Mouse (Mus musculus): ENCODE results near the gene Mipep. TPM values are rescaled to one million over a fixed set of nuclear protein-coding genes. Genes with fewer than 3 reads are reported as not detected.
A peak's percentile ranks its signal among the peaks of the same experiment; 100 is the strongest.

Gene Mipep
- 2.9 and 5.4 TPM in 2 replicates for total RNA-seq (2015; ENCODE audit: low replicate concordance)
- total RNA-seq (2017; ENCODE audit: low replicate concordance): 1.9 and 4.2 TPM in 2 replicates

GRCm38 (mm10) chr14:60784427-60785315, at the start of gene Mipep:
Gene Mipep, plus strand, starts transcription at chr14:60784573.
- ATAC-seq (replicated peaks; ENCODE audit: low FRiP score, poor library complexity, severe bottlenecking): peak; percentile 90

GRCm38 (mm10) chr14:60735206-60735605, 49.2 kb upstream of the Mipep start:
- no peak for ATAC-seq (replicated peaks; ENCODE audit: low FRiP score, poor library complexity, severe bottlenecking)

DNA sequence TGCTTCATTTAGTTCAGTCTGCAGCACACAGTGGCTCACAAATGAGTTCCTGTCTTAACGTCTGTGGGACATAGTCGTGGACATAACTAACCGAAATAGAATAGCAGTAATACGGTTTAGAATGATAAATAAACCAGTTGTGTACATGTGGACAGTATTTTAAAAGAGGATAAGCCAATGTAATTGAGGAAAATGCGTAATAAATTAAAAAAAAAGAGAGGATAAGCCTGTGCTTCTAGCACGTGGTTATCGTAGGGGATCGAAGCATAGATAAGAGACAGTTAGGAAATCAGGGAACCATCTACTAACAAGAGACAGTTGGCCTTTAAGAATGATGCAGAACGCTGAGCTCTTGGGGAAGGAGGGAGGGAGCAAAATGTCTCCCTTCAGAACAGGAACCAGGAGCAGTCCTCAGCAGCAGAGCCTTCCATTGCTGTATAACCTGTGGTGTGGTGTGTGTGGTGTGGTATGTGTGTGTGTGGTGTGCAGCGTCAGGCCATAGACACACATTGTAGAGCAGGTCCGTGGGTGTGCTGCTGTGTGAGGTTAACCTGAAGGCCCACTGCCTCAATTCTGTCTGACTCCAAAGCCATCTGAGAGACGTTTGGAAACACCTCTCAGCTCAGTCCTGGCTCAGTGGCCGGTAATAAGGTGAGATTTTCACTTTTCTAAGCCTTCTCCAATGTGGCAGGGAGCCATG, 48.4 kb upstream of the Mipep start:
- ATAC-seq (replicated peaks; ENCODE audit: low FRiP score, poor library complexity, severe bottlenecking): no peak

DNA sequence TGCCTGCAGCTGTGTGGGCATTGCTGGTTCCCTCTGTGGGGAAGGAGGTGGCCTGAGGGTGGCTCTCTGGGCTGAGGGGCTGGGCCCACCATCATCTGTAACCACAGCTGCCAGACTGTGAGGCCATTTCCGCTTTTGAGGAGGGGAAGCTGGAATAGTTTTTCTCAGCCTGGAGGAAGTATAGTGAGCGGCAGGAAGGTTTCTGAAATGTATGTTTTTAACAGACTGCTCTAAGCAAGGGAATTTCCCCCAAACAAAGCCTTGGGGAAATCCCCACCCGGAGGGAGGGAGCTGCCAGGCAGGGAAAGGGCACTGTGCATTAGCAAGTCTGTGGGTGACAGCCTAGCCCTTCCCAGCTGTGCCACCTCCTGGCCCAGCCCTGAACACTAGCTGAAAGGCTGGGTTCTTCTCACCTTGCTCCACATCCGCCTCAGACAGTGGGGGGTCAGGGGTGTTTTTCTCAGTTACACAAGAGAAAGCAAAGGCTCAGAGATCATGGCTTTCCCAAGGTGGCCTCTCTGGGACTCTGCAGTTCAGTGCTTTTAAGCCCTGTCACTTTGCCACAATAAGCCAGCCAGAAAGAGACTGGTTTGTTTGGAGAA, 47.7 kb upstream of the Mipep start:
- ATAC-seq (replicated peaks; ENCODE audit: low FRiP score, poor library complexity, severe bottlenecking): no peak

DNA sequence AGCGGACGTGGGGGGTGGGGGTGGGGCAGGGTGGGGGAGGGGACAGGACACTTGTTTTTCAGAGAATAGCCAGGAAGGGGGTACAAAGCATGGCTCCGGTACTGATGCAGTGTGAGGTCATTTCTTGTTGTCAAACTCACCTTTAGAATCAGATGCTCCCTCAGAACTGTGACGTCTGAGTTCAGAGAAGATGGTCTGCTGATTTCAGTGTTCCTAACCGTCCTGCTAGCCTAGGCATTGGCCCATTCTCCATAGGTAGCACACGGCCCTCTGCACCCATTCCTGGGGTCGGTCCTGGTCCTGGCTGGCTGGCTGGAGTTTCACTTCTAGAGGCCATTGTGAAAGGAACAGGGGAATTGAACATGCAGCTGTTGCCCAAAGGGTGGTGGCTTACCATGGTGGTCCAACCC, 47.2 kb upstream of the Mipep start:
- no peak for ATAC-seq (replicated peaks; ENCODE audit: low FRiP score, poor library complexity, severe bottlenecking)

DNA sequence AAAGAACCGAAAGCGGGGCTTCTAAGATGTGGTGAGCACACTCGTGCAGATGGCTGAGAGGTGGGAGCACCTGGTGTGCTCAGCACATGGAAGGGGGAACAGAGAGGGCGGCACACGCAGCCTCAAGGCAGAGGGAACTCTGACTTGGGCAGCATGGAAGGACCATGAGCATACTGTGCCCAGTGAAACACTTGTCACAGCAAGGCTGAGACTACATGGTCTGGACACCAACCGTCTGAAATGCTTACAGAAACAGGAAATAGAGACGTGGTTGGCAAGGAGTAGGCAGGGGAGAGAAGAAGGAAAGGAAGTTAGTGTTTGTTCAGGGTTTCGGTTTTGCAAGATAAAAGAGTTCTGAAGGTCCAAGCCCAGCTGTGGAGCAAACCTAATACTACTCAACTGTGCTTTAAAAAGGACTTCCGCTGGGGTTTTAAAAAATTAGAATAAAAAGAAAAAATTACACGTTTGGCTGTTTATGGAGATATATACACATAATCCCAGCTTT, 45.9 kb upstream of the Mipep start:
- ATAC-seq (replicated peaks; ENCODE audit: low FRiP score, poor library complexity, severe bottlenecking): no peak

DNA sequence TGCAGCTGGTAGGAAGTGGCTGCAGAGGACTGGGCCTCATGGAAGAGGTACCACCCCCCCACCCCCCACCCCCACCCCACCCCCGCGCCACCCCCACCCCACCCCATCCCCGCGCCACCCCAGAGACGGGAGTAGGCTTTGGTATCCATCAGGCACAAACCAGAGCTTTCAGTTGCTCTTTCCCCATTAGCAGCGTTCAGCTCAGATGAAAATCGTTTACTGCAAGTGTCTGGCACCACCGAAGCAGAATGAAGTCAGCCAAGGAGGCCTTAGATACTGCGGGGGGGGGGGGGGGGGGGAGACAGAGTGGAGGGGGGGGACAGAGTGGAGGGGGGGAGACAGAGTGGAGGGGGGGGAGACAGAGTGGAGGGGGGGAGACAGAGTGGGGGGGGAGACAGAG, 45.2 kb upstream of the Mipep start:
- ATAC-seq (replicated peaks; ENCODE audit: low FRiP score, poor library complexity, severe bottlenecking): no peak

- ATAC-seq (replicated peaks; ENCODE audit: low FRiP score, poor library complexity, severe bottlenecking): no peak
Measured at GRCm38 (mm10) chr14:60739616-60740015, 44.8 kb upstream of the Mipep start.

DNA sequence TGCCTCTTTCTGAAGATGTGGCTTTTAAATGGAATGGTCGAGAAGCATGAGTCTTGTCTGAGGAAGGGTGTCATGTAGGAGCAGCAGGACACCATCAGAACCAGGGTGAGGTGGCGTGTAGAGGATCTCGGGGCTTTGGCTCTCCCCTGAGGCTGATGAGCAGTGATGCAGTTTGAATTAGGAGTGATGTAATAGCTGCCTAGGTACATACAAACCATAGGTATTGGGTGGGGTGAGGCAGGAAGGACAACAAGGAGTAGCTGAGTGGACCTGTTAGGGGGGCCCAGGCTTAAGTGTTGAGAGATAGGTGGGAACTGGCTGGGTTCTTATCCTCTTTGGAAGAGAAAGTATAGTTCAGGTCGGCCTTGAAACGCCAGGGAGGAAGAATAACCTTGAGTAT, 43.9 kb upstream of the Mipep start:
- no peak for ATAC-seq (replicated peaks; ENCODE audit: low FRiP score, poor library complexity, severe bottlenecking)

GRCm38 (mm10) chr14:60741033-60741432, 43.3 kb upstream of the Mipep start:
- ATAC-seq (replicated peaks; ENCODE audit: low FRiP score, poor library complexity, severe bottlenecking): no peak

DNA sequence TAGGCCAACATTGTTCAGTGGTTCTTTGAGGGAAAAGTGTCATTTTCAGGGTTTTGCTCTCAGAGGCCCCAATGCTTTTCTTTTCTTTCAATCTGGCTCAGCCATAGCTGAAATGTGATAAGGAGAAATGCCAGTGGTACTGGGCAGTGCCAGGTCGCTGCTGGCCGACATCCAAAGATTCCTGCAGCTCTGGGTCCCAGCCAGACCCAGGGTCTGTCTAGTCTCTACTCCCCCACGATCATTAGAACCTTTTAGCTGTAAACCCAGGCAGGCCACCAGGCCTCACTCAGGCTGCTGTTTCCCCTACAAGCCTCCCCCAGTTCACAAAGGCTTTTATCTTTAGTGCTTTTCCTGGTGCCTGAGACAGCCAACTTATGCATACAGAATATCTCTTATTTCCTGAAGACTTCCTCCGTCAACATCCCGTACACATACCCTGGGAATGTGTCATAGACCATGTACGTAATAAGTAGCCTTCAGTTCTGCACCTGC, 42.8 kb upstream of the Mipep start:
- no peak for ATAC-seq (replicated peaks; ENCODE audit: low FRiP score, poor library complexity, severe bottlenecking)

GRCm38 (mm10) chr14:60743681-60744080, 40.7 kb upstream of the Mipep start:
- ATAC-seq (replicated peaks; ENCODE audit: low FRiP score, poor library complexity, severe bottlenecking): no peak

- ATAC-seq (replicated peaks; ENCODE audit: low FRiP score, poor library complexity, severe bottlenecking): no peak
Measured at GRCm38 (mm10) chr14:60745201-60745600, 39.2 kb upstream of the Mipep start.

DNA sequence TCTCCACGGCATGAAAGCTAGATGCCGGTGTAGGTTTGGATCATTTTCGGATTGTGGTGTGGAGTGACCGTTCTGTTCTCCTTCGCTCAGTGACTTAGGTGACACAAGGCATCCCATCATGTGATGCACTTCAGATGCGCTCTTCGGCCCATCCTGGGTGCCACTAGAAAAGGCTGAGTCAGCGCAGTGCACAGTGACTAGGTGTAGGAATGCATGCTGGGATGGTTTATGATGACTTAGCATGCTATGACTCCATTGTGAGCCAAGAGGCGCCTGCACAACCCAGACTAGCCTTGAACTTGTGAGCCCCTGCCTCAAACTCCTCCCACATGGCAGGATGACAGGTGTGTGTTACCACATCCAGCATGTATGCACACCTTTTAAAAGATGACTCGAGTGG, 38.2 kb upstream of the Mipep start:
- ATAC-seq (replicated peaks; ENCODE audit: low FRiP score, poor library complexity, severe bottlenecking): no peak

DNA sequence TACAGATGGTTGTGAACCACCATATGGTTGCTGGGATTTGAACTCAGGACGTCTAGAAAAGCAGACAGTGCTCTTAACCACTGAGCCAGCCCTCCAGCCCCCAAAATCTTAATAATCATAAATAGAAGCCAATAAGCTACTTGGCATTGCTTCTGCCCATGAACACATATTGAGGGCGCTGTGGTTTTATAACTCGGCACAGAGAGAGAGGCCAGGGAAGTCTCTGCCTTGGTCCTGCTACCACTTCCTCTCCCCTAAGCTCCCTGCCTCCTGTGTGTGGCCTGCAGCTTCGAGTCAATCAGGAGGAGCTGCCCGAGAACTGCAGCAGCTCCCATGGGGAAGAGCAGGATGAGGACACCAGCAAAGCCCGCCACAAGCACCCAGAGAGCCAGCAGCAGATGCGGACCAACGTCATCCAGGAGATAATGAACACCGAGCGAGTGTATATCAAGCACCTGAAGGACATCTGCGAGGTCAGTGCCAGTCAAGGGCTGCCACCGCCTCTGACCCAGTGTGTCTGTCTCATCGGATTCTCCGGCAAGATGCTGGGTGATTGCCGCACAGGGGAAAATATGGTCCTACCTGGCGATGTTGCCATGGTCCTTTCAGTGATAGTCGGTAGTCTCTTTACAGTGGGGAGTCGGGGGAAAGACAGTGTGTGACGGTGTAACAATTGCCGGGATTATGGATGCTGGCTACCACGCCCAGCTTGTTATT, 37.1 kb upstream of the Mipep start:
- ATAC-seq (replicated peaks; ENCODE audit: low FRiP score, poor library complexity, severe bottlenecking): no peak

DNA sequence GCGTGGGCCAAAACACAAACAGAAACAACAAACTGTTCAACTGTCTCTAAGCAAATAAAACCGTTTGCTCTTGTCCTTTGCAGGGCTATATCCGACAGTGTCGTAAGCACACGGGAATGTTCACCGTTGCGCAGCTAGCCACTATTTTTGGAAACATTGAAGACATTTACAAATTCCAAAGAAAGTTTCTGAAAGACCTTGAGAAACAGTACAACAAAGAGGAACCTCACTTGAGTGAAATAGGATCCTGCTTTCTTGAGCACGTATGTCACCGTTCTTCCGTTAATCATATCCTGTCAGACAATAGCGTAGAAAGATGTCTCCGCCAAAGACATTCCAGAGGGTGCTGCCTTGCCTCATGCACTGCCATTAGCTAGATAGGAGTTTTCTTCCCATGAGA, 34.5 kb upstream of the Mipep start:
- ATAC-seq (replicated peaks; ENCODE audit: low FRiP score, poor library complexity, severe bottlenecking): no peak

DNA sequence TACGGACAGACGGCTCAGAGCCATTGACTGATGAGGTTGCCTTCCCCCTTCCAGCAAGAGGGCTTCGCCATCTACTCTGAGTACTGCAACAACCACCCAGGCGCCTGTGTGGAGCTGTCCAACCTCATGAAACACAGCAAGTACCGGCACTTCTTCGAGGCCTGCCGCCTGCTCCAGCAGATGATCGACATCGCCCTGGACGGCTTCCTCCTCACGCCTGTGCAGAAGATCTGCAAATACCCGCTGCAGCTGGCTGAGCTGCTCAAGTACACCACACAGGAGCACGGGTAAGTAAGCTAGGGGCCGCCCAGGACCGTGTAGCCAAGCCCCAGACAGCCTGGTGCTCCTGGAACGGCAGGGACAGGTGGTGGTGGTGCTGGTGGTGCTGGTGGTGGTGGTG, 32.8 kb upstream of the Mipep start:
- ATAC-seq (replicated peaks; ENCODE audit: low FRiP score, poor library complexity, severe bottlenecking): no peak

GRCm38 (mm10) chr14:60752892-60753800, 31.2 kb upstream of the Mipep start:
- no peak for ATAC-seq (replicated peaks; ENCODE audit: low FRiP score, poor library complexity, severe bottlenecking)

GRCm38 (mm10) chr14:60753801-60754126, 30.6 kb upstream of the Mipep start:
- ATAC-seq (replicated peaks; ENCODE audit: low FRiP score, poor library complexity, severe bottlenecking): no peak
